Mouse (Mus musculus): ENCODE results near the gene Ptpn13.

GRCm38 (mm10) chr5:103497480-103497879, 72.5 kb downstream of the Ptpn13 start:
- TF ChIP-seq POLR2A (IDR thresholded peaks at IDR 0.05; ENCODE audit: control insufficient read depth in 1 of 2, insufficient read depth in 1 of 2, low read depth in 1 of 2, low read length in 2 of 2, poor library complexity in 1 of 2): no peak
- TF ChIP-seq NRF1 (IDR thresholded peaks at IDR 0.05; ENCODE audit: insufficient read depth, low read depth, low read length, poor library complexity, severe bottlenecking): no peak
- TF ChIP-seq HCFC1 (IDR thresholded peaks at IDR 0.05; ENCODE audit: low read depth, low read length): no peak
- TF ChIP-seq SMC3 (IDR thresholded peaks at IDR 0.05; ENCODE audit: low read depth, low read length): no peak
- no peak for TF ChIP-seq TCF12 (IDR thresholded peaks at IDR 0.05; ENCODE audit: low read depth, low read length)
- TF ChIP-seq USF2 (IDR thresholded peaks at IDR 0.05; ENCODE audit: borderline replicate concordance in 1 of 2, insufficient read depth in 1 of 2, low read depth in 1 of 2, low read length in 2 of 2): no peak
- no peak for TF ChIP-seq GABPA (IDR thresholded peaks at IDR 0.05; ENCODE audit: low read depth, low read length)
- no peak for TF ChIP-seq MYC (IDR thresholded peaks at IDR 0.05; ENCODE audit: low read depth, low read length)

All from MEL (cell line).